In the genomic region with DNA sequence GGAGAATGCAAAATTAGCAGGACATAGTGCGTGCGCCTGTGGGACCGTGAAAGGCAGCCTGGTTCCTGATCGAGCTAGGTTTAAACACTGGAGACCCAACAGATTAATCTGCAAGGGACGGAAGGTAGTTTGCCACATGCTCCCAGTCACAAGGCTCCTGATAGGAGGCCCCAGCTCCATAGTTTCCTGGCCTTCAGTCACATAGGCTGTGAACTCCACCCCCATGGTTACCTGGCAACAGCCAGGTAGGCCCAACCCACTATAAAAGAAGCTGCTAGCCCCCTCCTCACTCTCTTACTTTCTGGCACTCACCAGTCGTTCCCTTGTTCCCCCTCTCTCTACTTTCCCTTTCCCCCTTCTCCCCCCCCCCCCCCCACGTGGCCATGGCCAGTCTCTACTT, we compare ENCODE assay signal across 8 mouse cellular contexts. TPM values are rescaled to one million over a fixed set of nuclear protein-coding genes. Genes with fewer than 3 reads are reported as not detected.
DNase-seq lines count a peak whose midpoint lies in the region; ATAC-seq lines count a peak whose summit lies in the region.

No protein-coding gene starts in this region.

- H3K27me3 ChIP-seq in limb, embryonic 11.5 days (ENCODE audit: control insufficient read depth, insufficient read depth, low read length), result no peaks in the 10 kb centered on the region
- H3K27me3 ChIP-seq in neural tube, embryonic 15.5 days (replicated peaks), result no peaks in the 10 kb centered on the region

- 0 out of 2 replicates have a peak, but pooled peaks have one; percentile 15 for ATAC-seq in cerebellum, adult (ENCODE audit: insufficient number of reproducible peaks, low FRiP score, low TSS enrichment)
- 0 out of 2 replicates have a peak, but pooled peaks have one; percentile 21 for ATAC-seq in granulocyte monocyte progenitor cell, adult 5-6 weeks (replicated peaks; ENCODE audit: poor library complexity, severe bottlenecking)
- ATAC-seq in limb, embryonic 11.5 days (ENCODE audit: insufficient number of reproducible peaks, low FRiP score, low TSS enrichment, low read depth), result peak; percentile 58; the same call in 1 of the 2 replicates
- peak; percentile 38; the same call in 1 of the 2 replicates for ATAC-seq in neural tube, embryonic 15.5 days (ENCODE audit: low FRiP score)

- no peaks in the 10 kb centered on the region for H3K36me3 ChIP-seq in limb, embryonic 11.5 days (ENCODE audit: control insufficient read depth, insufficient read depth, low read length)
- H3K36me3 ChIP-seq in neural tube, embryonic 15.5 days, result no peaks in the 10 kb centered on the region

- H3K9me3 ChIP-seq in limb, embryonic 11.5 days (ENCODE audit: control insufficient read depth, low read length), result no peaks in the 10 kb centered on the region
- H3K9me3 ChIP-seq in neural tube, embryonic 15.5 days (replicated peaks), result no peaks in the 10 kb centered on the region

- no peak overlapping the region for H3K27ac ChIP-seq in limb, embryonic 11.5 days (replicated peaks; ENCODE audit: low read depth, low read length)
- H3K27ac ChIP-seq in neural tube, embryonic 15.5 days (replicated peaks), result no peak overlapping the region

- no peak overlapping the region for H3K4me2 ChIP-seq in limb, embryonic 11.5 days (ENCODE audit: low read depth, severe bottlenecking)
- H3K4me2 ChIP-seq in neural tube, embryonic 15.5 days, result peak overlapping the region; percentile 62

- no peak for DNase-seq in cerebellum, postnatal 36 days
- DNase-seq in ZHBTc4 (ENCODE audit: low read depth, low spot score) (peak; percentile 81), MN1 (ENCODE audit: low spot score) (no peak)
- peak; percentile 26 for DNase-seq in limb, embryonic 11.5 days (ENCODE audit: low spot score)
- no peak for DNase-seq in ovary, adult 18-20 months (ENCODE audit: low spot score)

- H3K9ac ChIP-seq in limb, embryonic 11.5 days (ENCODE audit: low read length), result no peak overlapping the region; the same call in 1 of the 2 replicates
- H3K9ac ChIP-seq in neural tube, embryonic 15.5 days (replicated peaks), result no peak overlapping the region

- peaks cover 2% of the 10 kb centered on the region; the same call in 1 of the 2 replicates for H3K4me1 ChIP-seq in limb, embryonic 11.5 days (ENCODE audit: control insufficient read depth, insufficient read depth, low read length)
- H3K4me1 ChIP-seq in neural tube, embryonic 15.5 days, result 0 out of 2 replicates have a peak, but pooled peaks cover 10% of the 10 kb centered on the region

- WGBS in limb, embryonic 11.5 days, result 39% methylated on average over 7 of the region's 7 CpGs
- WGBS in neural tube, embryonic 15.5 days, result 48% methylated on average over 7 of the region's 7 CpGs

- peak overlapping the region; percentile 22; the same call in 1 of the 2 replicates for H3K4me3 ChIP-seq in limb, embryonic 11.5 days (ENCODE audit: low read depth, low read length)
- 0 out of 2 replicates have a peak overlapping the region, but pooled peaks have one; percentile 31 for H3K4me3 ChIP-seq in neural tube, embryonic 15.5 days (replicated peaks)

RNA-seq across cellular contexts. Expression of gene Asf1a, which starts 16.4 kb away (rescaled TPM):
- total RNA-seq in granulocyte monocyte progenitor cell, adult 5-6 weeks (2014; fragmentation: Nextera tagmentation), result 99.2 and 116 TPM in 2 replicates
- 113 and 122 TPM in 2 replicates for total RNA-seq in granulocyte monocyte progenitor cell, adult 5-6 weeks (2017)
- polyA plus RNA-seq in limb, embryonic 11.5 days (2014; fragmentation: Nextera tagmentation; extraction: Ambion mirVana), result 168 and 169 TPM in 2 replicates
- polyA plus RNA-seq in neural tube, embryonic 15.5 days (2015; fragmentation: Nextera tagmentation; extraction: Ambion mirVana), result 58.6 and 68.7 TPM in 2 replicates

RNA-seq across cellular contexts. Expression of gene Mcm9, which starts 50.1 kb away (rescaled TPM):
- total RNA-seq in granulocyte monocyte progenitor cell, adult 5-6 weeks (2014; fragmentation: Nextera tagmentation), result 22.4 and 23.8 TPM in 2 replicates
- 10.8 and 29.0 TPM in 2 replicates for total RNA-seq in granulocyte monocyte progenitor cell, adult 5-6 weeks (2017)
- 16.0 and 17.1 TPM in 2 replicates for polyA plus RNA-seq in limb, embryonic 11.5 days (2014; fragmentation: Nextera tagmentation; extraction: Ambion mirVana)
- 5.1 and 7.8 TPM in 2 replicates for polyA plus RNA-seq in neural tube, embryonic 15.5 days (2015; fragmentation: Nextera tagmentation; extraction: Ambion mirVana)

Comparison
In these comparisons a context has a peak if more than half of its experiments do, and no peak if none do; other contexts are left out.
1. DNase-seq: peak in ZHBTc4 (single experiment) and limb, embryonic 11.5 days (single experiment); none in cerebellum, postnatal 36 days (0 of 2), ovary, adult 18-20 months (single experiment) and MN1 (single experiment).
2. Peak in every context shown above with its lines, with median percentiles within 50 percentile points of each other: ATAC-seq.